Comparison of ENCODE assay signal across 9 mouse cellular contexts in the genomic region with DNA sequence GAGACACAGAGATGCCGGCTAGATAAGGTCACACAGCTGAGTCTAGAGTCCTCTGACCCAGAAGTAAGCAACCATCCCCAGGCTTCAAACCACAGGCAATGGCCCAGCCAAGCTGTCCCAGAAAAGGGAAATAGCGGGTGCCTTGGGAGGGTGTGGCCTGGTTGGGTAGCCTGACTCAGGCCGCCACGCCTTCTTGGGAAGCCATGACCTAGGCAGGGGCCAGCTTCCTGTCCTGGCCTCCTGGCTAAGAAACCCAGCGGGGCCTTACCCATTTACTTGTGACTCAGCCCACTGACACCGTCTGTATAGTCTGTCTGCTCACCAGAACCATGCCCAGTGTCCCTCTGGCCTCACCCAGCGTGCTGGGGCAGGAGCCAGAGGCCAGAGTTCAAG. TPM values are rescaled to one million over a fixed set of nuclear protein-coding genes. Genes with fewer than 3 reads are reported as not detected.
DNase-seq lines count a peak whose midpoint lies in the region; ATAC-seq and TF ChIP-seq lines count a peak whose summit lies in the region.
"Had no signal": no experiment of that assay in that cellular context is flagged by ENCODE, and none has a peak within 500 bp of the region (broad histone marks: within the 10 kb centered on the region; RNA-seq: fewer than 3 reads in every experiment).

No protein-coding gene starts in this region.

- DNase-seq in embryo, embryonic 10 days (ENCODE audit: low spot score) = peak; percentile 39
- DNase-seq in embryo, embryonic 11 days = no peak
- peak; percentile 86 to 93 for DNase-seq in heart, adult 2 months
- peak; percentile 73 for DNase-seq in kidney, adult 18-20 months
- DNase-seq in spleen, postnatal 36 days (ENCODE audit: low spot score in 2 of 2) = peak; percentile 81 to 87
- DNase-seq in frontal cortex, postnatal 10 days (ENCODE audit: low spot score in 2 of 2) = no peak

- peaks cover 23% of the 10 kb centered on the region for H3K4me1 ChIP-seq in bone marrow macrophage, adult 2 months (ENCODE audit: control insufficient read depth, insufficient read depth, low read length)
- H3K4me1 ChIP-seq in heart, adult 2 months (ENCODE audit: control insufficient read depth, insufficient read depth, low read length) = peaks cover 22% of the 10 kb centered on the region
- peaks cover 49% of the 10 kb centered on the region for H3K4me1 ChIP-seq in lung, embryonic 15.5 days

- intact Hi-C loops in heart, adult 2 months (cut with DNase I) = no loop called here

- H3K4me2 ChIP-seq in lung, embryonic 15.5 days = peak overlapping the region; percentile 93

- H3K27ac ChIP-seq in bone marrow macrophage, adult 2 months (ENCODE audit: insufficient read depth, low read depth, low read length) = peak overlapping the region; percentile 97
- peak overlapping the region; percentile 95 for H3K27ac ChIP-seq in heart, adult 2 months
- peak overlapping the region; percentile 56 for H3K27ac ChIP-seq in lung, embryonic 15.5 days

- no peak for TF ChIP-seq CTCF in bone marrow macrophage, adult 2 months (IDR thresholded peaks at IDR 0.05; ENCODE audit: low read depth, low read length)
- TF ChIP-seq CTCF in heart, adult 2 months (IDR thresholded peaks at IDR 0.05) = no peak

- H3K9ac ChIP-seq in heart, adult 2 months (ENCODE audit: low read depth, low read length) = peak overlapping the region; percentile 79
- peak overlapping the region; percentile 39; the same call in 1 of the 2 replicates for H3K9ac ChIP-seq in lung, embryonic 15.5 days

- TF ChIP-seq POLR2A in bone marrow macrophage, adult 2 months (IDR thresholded peaks at IDR 0.05; ENCODE audit: borderline replicate concordance, low read depth, low read length) = 0 out of 2 replicates have a peak, but pooled peaks have one; percentile 27
- TF ChIP-seq POLR2A in heart, adult 2 months (IDR thresholded peaks at IDR 0.05; ENCODE audit: insufficient read depth, low read depth, low read length) = peak; percentile 43; the same call in 1 of the 2 replicates

- ATAC-seq in lung, embryonic 15.5 days (ENCODE audit: borderline replicate concordance, extremely low read depth, low FRiP score, low TSS enrichment) = no peak

- H3K27me3 ChIP-seq in heart, adult 2 months (ENCODE audit: control insufficient read depth, insufficient read depth, low read length) = no peaks in the 10 kb centered on the region
- H3K27me3 ChIP-seq in lung, embryonic 15.5 days = no peaks in the 10 kb centered on the region

- H3K4me3 ChIP-seq in bone marrow macrophage, adult 2 months (ENCODE audit: insufficient read depth, low read length) = peak overlapping the region; percentile 86
- peak overlapping the region; percentile 73 for H3K4me3 ChIP-seq in heart, adult 2 months
- peak overlapping the region; percentile 97 for H3K4me3 ChIP-seq in lung, embryonic 15.5 days

- no peaks in the 10 kb centered on the region for H3K36me3 ChIP-seq in heart, adult 2 months (ENCODE audit: control insufficient read depth, insufficient read depth, low read length)
- H3K36me3 ChIP-seq in lung, embryonic 15.5 days = peaks cover 45% of the 10 kb centered on the region

- WGBS in heart, adult 2 months = 3% methylated on average over 7 of the region's 7 CpGs
- 55% methylated on average over 7 of the region's 7 CpGs for WGBS in lung, embryonic 15.5 days

- no peak; the same call in 1 of the 2 replicates for TF ChIP-seq EP300 in heart, adult 2 months (IDR thresholded peaks at IDR 0.05; ENCODE audit: insufficient read depth, low read depth, low read length)

- H3K9me3 ChIP-seq in lung, embryonic 15.5 days = no peaks in the 10 kb centered on the region

- H3K79me2 ChIP-seq in heart, adult 2 months (replicated peaks; ENCODE audit: control insufficient read depth, insufficient read depth, low read length) = no peaks in the 10 kb centered on the region; the same call in 1 of the 2 replicates

RNA-seq across cellular contexts. Expression of gene Ehbp1l1, which starts 1.6 kb away (rescaled TPM):
- polyA plus RNA-seq in bone marrow macrophage, adult 2 months (2012; ENCODE audit: insufficient read depth, insufficient read length, missing spikeins) = 123 and 125 TPM in 2 replicates
- total RNA-seq in heart, adult 2 months (2021) = 100 to 1,000 TPM; 128 to 137 TPM
- 100 and 121 TPM in 2 replicates for polyA plus RNA-seq in heart, adult 2 months (2012; rRNA removed)
- polyA plus RNA-seq in lung, embryonic 15.5 days (2015; fragmentation: Nextera tagmentation; extraction: Ambion mirVana) = 23.6 and 24.5 TPM in 2 replicates

RNA-seq across cellular contexts. Expression of gene Fam89b, which starts 4.9 kb away (rescaled TPM):
- 167 and 176 TPM in 2 replicates for polyA plus RNA-seq in bone marrow macrophage, adult 2 months (2012; ENCODE audit: insufficient read depth, insufficient read length, missing spikeins)
- total RNA-seq in heart, adult 2 months (2021) = 10 to 100 TPM; 24.2 to 26.3 TPM
- polyA plus RNA-seq in heart, adult 2 months (2012; rRNA removed) = 75.7 and 80.7 TPM in 2 replicates
- 105 and 108 TPM in 2 replicates for polyA plus RNA-seq in lung, embryonic 15.5 days (2015; fragmentation: Nextera tagmentation; extraction: Ambion mirVana)

RNA-seq across cellular contexts. Expression of gene Ltbp3, which starts 16.2 kb away (rescaled TPM):
- polyA plus RNA-seq in bone marrow macrophage, adult 2 months (2012; ENCODE audit: insufficient read depth, insufficient read length, missing spikeins) = 11.4 and 15.7 TPM in 2 replicates
- 10 to 100 TPM; 30.7 to 34.2 TPM for total RNA-seq in heart, adult 2 months (2021)
- 61.3 and 61.5 TPM in 2 replicates for polyA plus RNA-seq in heart, adult 2 months (2012; rRNA removed)
- polyA plus RNA-seq in lung, embryonic 15.5 days (2015; fragmentation: Nextera tagmentation; extraction: Ambion mirVana) = 47.2 and 54.9 TPM in 2 replicates

RNA-seq across cellular contexts. Expression of gene Kcnk7, which starts 20.4 kb away (rescaled TPM):
- not detected in 2 replicates for polyA plus RNA-seq in bone marrow macrophage, adult 2 months (2012; ENCODE audit: insufficient read depth, insufficient read length, missing spikeins)
- total RNA-seq in heart, adult 2 months (2021) = not detected
- not detected in 2 replicates for polyA plus RNA-seq in heart, adult 2 months (2012; rRNA removed)
- 0.69 TPM in 1 of 2 replicates, not detected in the other for polyA plus RNA-seq in lung, embryonic 15.5 days (2015; fragmentation: Nextera tagmentation; extraction: Ambion mirVana)
- polyA plus RNA-seq: neural tube, embryonic 11.5 days had no signal

RNA-seq across cellular contexts. Expression of gene Pcnx3, which starts 35.8 kb away (rescaled TPM):
- polyA plus RNA-seq in bone marrow macrophage, adult 2 months (2012; ENCODE audit: insufficient read depth, insufficient read length, missing spikeins) = 43.3 and 54.9 TPM in 2 replicates
- 10 to 100 TPM; 17.5 to 18.6 TPM for total RNA-seq in heart, adult 2 months (2021)
- 33.6 and 40.1 TPM in 2 replicates for polyA plus RNA-seq in heart, adult 2 months (2012; rRNA removed)
- 18.2 and 20.9 TPM in 2 replicates for polyA plus RNA-seq in lung, embryonic 15.5 days (2015; fragmentation: Nextera tagmentation; extraction: Ambion mirVana)

Comparison
In these comparisons a context has a peak if more than half of its experiments do, and no peak if none do; other contexts are left out.
1. DNase-seq: peak in embryo, embryonic 10 days (single experiment), heart, adult 2 months (2 of 2), kidney, adult 18-20 months (single experiment) and spleen, postnatal 36 days (2 of 2); none in embryo, embryonic 11 days (single experiment) and frontal cortex, postnatal 10 days (0 of 2).
2. Peak in every context shown above with its lines, with median percentiles within 50 percentile points of each other: H3K27ac ChIP-seq and H3K4me3 ChIP-seq.